Mouse (Mus musculus): Measurements from ENCODE around the gene Mtmr4.

Mtmr4 gene

DNA sequence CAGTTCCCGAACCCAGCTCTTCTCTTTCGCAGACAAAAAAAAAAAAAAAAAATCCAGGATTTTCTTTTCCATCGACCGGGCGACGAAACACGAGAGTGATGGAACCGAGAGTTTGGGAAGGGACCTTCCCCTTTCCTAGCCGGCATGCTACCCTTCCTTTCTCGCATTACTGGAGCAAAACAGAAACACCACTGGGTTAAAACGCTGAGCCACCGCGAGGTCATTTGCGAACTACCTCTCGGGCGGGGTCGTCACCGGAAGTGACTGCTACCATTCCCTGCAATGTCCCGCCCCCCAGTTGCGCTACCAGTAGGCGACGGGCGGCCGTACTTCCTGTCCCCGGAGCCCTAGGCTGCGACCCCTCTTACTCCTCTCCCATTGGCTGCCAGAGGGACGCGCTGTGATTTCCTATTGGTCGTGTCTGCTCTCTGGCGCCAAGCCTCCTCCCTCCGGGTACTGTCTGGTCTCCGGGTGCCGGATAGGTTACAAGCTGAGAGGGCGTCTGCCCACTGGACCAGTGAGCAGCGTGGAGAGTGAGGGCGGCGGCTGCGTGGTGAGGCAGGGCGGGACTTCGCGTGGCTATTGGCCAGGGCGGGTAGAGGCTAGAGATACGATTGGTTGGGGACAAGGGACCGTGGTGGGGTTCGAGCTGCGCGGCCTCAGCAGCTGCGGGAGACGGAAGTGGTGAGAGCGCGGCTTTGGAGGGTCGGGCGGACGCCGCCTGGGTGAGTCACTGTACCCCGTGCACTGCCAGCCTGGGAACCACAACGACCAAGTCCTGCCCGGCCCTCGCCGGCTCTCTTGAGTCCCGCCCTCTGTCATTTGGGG is at the start of gene Mtmr4:
TSS of gene Mtmr4 (plus strand) at position 637 of the 828 bp plus-strand sequence.
- peak; percentile 100 for DNase-seq

DNA sequence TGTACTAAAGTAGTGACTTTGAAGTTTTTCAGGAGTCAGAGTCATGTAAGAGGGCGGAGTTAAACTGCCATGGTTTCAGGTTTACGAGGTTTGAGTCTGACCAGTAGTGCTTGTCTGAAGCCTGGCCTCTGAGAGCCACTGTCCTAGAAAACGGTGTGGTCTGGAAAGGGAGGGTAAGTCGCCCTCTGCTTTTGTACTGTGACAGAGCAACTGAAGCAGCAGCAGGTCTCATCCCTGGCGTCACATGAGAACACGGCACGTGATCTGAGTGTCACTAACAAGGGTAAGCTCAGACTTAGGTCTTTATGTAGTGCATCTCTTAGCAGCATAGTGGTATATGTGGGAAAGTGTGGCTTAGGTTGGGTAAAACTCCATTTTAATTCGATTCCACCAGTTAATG is 49.7 kb upstream of the Mtmr4 start:
- no peak for DNase-seq

DNA sequence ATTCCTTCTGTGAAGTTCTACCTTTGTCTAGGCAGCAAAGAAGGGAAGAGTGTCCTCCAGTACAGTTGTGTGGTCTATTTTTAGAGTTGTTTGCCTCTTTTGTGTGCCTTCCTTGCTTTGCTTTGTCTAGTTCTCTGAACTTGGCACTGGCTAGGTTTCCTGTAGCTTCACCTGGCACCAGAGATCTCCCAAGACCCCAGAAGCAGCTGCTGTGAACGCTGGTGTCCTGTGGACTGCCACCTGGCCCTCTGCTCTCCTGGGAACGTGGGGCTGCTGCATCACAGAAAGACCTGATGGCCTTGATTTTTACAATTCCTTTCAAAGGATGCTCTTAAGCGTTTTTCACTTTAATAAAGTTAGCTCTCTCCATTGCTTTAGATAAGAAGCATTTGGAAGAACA is 49.1 kb upstream of the Mtmr4 start:
- no peak for DNase-seq

DNA sequence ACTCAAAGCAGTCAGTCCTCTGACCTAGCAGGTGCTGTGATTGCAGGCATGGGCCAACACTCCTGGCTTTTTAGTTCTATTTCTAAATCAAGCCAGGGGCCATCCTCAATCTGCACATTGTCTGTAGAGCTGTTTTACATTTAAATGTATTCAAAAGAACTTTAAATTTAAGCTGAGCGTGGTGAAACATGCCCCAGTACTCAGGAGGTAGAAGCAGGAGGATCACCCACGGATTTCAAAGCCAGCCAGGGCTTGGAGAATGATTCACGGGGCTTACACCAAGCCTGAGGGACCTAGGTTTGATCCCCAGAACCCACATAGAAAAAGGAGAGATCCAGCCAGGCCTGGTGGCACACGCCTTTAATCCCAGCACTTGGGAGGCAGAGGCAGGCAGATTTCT is 38.6 kb upstream of the Mtmr4 start:
- no peak for DNase-seq

DNA sequence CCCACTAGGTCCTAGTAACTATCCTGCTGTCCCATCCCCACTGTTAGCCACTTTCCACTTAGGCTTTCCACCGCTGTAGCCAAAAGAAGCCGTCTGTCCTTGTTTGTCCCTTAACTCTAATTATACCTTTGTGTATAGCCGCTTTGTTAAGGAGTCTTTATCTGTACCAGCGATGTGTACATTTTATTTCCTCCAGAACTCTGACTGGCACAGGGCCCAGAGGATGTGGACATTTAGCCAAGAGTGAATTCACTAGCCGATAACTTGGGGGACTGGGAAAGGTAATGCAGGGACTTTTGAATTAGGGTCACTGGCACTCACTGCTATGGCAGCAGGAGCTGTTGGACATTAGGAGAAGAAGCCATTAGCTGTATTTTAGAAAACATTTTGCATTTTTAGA is 37.6 kb upstream of the Mtmr4 start:
- no peak for DNase-seq

DNA sequence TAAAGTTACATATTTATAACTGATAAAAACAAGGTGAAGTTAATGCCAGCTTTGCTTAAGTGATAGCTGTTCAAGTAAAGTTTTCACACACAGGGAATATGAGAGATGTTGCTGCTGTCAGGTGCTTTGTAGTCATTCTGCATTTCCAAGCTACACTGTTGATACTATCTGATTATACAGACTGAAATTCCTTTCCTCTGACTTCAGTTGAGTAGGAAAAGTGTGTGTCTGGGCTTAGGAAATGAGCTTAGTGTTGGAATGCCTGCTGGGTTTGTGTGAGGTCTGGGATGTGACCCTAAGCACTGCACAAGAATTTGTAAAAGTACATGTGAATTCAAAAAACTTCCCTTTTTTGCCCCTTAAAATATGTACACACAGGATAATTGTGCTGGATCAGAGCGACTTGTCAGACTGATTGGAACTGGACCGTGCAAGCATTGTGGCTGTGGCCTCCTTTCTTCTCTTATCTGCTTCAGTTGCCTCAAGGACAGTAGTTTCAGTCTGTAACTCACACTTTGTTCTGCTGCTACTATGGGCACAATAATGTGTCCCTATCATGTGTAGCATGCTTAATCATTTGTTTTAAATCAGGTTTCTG is 36.8 kb upstream of the Mtmr4 start:
- DNase-seq, result no peak

DNA sequence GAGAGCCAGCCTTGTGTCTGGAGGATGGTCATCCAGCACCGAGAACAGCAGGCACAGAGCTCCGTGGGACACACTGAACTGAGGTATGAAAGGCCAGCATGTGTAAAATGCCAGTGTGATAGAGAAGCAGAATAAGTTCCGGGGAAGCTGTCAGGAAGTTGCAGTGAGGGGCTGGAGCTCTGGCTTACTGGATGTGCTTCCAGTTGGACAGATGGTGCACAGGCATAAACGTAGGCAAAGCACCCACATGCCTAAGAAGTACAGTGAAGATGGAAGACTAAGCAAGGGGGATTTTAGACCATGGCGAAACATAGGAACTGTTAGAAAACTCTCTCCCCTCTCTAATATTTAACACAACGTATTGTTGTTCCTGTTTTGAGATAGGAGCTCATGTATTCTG is 30.8 kb upstream of the Mtmr4 start:
- DNase-seq, result no peak

DNA sequence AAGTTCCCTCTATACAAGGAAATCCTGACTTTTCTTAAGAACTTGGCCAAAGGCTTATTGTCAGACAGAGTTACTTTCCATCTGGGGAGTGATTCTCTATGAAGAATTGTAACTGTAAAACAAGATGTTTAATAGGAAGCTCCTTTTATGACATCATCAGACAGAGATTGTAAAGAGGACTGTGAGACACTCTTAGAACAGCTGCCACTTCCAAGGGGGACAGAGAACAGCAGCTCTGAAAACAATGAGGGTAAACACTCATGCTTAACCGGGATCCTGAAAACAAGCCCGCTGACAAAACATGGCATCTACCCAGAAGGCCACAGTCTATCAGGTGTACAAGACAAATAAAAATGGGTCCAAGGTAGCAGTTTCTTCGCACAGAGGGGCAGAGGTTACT is 25.5 kb upstream of the Mtmr4 start, which contains the start of gene Gm11492:
TSS of gene Gm11492 (plus strand) at position 153 of the 400 bp plus-strand sequence.
- no peak for DNase-seq

DNA sequence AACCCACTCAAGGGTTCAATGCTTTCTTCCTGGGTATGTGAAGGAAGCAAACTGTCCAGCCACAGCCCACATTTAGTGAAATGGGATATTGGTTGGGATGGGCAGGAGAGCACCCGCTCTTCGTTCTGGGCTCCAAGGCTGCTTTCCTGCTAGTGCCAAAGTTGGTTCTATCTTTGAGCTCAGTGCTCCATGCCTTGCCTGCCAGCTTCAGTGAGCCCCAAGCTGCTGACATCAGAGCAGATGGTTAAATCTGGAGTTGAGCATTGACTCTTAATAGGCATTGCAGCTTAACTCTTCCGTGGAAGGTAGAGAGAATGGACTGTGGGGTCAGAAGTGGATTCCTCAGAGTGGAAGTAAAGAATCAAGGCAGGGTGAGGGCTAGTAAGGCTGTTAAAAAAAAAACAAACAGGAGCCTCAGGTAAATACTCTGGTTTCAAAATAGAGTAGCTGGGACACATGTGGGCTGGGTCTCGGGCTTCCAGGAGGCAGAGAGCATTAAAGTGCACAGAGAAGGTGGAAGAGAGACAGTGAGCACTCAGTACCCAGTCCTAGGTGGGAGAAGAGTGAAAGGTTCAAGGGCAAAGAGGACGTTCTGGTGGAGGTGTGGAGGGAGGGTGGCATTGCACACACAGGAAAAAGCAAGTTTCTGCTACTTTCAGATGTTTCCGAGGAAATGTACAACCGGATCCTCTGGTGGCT is 23.6 kb upstream of the Mtmr4 start, which contains the start of gene Sept4:
TSS of gene Sept4 (plus strand) at position 649 of the 699 bp plus-strand sequence.
- DNase-seq, result no peak

DNA sequence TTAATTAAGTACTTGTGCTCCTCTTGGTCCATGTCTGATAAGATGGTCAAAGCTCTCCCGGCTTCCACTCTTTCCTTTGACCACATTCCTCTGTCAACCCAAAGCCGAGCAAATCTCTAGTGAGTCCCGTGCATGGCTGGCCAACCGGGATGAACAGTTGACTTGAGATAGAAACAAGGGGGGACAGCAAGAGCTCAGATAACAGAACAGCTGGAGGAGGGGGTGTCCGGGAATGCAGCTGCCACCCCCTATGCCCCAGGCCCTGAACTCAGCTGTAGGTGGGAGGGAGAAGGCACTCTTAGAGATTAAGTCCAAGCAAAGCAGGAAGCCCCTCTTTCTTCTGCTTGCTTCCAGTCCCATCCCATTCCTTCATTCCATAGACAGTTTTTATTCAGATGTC is 21.2 kb upstream of the Mtmr4 start:
- no peak for DNase-seq

DNA sequence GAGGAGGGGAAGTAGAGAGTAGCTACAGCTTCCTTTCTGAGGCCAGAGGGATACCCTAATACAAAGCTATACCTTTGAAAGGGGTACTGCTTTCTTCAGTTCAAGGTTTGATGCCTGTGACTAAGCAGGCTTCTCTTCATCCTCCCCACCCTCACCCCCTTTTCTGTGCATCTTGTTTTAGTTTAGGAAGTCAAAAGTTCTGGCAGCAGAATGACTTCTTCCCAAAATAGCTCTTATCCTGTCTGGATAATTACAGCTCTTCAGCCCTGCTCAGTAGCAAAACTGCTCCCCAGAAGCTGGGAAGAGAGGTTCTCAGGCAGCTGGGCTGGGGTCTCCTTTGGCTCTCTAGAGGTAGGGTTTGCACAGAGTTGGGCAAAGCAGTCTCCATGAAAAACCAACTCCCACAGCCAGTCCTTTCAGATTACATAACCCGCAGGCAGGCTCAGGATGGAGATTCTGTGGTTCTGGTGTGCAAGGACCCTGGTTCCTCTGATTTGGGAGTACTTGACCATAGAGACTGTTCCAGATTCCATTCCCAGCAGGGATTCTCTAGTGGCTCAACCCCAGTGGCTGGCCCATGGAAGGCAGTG is 20.5 kb upstream of the Mtmr4 start:
- no peak for DNase-seq

DNA sequence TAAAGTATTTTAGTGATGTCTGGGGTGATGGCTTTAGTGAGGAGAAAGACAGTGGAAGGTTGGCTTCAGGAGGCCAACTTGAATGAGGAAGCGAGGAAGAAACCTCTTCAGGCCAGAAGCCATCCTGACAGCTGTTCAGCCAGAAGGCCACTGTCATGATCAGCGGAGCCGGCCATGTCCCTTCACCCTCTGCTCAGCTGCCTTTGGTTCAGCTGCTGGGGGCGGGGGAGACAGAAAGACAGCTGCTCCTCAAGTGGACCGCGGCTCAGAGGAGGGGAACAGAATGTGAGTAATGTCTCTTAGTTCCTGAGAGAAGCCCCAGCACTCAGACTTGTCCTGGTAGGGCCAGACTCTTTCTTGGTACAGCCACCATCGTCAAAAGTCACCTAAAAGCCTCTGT is 18.2 kb upstream of the Mtmr4 start:
- no peak for DNase-seq

DNA sequence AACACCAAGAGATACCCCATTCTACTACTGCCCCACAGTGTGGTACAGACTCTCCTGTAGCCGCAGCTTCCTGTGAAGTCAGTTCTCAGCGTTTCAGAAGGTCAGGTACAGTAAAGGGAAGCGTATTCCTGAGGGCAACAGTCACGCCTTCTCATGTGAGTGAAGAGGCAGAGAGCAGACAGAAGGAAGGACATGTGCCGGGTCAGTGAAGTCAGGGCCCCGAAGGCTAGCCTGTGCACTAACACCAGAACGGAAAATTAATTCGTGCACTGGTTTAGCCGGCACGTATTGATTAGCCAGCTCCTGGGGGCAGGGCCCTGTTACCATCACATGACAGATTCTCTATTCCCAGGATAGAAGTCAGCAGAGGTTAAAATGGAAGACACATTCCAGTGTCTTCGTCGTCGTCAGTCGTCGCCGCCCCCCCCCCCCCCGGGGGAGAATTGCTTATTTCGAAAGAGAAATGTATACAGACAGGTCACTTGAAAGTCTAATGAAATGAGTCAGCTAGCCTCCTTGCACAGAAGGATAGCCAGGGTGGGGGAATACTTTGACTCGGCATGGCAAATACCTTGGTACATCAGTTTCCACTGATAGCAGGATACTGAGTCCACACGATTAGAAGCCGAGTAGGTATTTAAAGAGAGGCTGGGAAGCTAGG is 17.3 kb upstream of the Mtmr4 start:
- no peak for DNase-seq

DNA sequence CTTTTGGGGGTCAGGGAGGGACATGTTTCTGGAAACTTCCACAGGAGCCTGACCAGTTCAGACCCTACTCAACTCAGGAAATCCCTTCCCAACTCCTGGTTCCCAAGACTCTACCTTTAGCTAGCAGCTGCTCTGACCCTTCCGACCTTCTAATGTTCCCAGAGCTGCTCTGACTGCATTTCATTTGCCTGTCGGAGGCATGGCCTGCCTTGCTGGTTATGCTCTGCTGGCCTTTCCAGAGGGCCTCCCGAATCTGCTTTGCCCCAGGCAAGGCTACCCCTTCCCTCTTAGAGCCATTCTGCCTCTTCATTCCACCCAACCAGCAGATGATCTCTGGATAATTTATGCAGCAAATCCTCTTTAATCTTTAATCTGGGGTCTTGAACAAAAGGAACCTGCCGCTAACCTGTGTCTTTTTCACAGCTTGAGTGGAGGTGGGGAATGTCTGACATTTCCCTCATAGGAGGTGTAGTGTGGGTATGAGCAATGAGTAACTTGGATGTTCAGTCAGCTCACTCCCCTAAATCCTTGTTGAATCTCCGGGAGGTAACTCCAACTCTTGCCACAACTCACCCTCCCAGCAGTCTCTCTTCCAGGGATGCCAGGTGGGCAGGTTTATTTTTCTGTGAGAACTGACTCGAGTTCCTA is 14.2 kb upstream of the Mtmr4 start:
- peak; percentile 67 for DNase-seq

DNA sequence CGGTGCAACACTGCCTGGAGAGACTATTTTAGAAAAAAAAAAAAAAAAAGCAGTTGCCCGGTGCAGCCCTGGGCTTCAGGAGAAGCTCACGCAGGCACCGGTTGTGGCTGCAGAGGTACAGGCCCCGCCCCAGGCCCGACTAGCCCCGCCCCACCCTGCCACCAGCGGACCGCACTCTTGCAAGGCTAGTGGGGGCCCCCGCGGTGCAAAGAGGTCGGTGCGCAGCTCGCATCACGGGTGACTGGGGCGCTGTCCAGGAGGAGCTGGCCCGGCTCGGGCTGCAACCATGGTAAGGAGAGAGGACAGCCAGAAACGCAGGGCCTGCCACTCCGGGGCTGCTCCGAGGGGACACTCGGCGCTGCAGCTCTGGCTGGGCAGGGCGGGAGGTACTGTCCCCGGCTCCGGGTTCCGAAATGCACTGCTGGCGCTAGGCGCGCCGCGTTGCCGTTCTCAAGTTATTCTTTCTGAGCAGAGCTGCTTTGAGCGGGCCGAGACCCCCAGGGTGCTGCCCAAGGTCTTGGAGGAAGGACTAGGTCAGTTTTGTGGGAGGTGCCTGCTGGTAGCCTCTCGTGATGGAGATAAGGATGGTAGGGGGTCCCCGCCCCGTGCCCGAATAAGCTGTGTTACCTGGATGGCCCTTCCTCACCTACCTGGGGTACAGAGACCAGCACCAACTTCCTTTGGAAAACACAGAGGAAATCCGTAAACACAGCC is 13.6 kb upstream of the Mtmr4 start:
- DNase-seq, result peak; percentile 85

DNA sequence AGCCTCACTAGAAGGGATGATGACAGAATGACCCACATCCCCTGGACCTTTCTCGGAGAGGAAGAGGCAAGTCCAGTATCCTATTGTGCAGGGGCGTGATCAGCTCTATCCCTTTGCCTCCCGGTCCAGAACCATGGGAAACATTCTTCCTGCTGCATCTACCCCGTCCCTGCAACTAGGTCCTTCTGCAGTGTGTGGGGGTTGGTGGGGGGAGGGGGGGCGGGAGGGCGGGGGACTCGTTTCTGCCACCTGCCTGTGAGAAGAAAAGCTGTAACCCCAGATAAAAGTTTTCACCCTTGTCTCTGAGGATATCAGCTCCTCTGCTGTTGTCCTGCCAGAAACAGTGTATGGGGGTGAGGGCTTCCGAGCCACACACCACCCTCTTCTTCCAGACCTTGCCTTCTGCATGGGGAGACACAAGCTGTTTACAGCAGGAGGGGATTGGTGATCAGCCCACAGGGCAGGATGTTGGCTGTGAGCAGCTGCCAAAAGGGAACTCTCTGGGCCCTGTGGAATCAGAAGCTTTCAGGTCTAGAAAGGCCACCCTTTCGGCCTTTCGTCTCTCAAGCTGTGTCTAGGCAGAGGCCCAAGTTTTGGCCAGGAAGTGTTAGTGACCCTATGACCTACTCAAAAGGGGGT is 12.9 kb upstream of the Mtmr4 start:
- peak; percentile 68 for DNase-seq

DNA sequence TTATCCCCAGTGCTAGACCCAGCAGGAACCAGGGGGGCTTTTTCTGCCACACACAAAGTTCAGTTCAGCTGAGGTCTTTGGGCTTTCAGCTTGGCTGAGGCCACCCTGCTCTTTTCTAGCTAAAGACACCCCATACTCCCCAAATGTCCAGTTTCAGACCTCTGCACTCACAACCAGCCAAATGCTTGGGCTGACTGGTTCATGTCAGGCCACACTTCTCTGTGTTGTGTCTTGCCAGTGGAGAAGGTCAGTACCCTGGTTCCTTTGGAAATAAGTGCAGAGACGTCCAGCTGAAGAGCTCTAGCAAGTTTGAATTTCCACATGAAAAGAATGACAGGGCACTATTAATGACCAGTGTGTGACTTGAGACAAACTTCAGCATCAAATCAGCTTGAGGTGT is 12.2 kb upstream of the Mtmr4 start:
- DNase-seq, result no peak

DNA sequence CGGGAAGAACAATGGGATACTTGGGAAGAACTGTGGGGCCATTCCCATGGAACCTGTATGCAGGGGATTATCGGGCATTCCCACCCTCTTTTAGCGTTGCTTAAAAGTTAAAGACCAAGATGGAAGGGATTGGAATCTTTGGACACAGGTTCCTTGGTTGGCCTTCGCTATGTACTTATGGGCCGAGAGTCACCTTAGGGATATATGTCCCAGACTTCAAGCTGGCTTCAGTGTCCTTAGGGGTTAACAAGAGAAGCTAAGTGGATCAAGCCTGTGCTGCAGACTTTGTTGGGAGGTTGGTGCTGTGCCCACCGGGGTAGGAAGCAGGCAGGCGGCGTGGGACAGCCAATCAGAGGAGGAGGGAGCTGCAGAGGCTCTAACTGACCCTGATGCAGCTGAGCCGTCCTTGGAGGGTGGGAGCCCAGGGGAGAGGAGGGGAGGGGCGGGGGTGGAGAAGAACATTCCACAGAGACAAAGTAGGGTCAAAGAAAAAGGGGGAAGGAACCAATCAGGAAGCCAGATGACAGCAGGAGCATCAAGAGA is 11.3 kb upstream of the Mtmr4 start:
- DNase-seq, result no peak

DNA sequence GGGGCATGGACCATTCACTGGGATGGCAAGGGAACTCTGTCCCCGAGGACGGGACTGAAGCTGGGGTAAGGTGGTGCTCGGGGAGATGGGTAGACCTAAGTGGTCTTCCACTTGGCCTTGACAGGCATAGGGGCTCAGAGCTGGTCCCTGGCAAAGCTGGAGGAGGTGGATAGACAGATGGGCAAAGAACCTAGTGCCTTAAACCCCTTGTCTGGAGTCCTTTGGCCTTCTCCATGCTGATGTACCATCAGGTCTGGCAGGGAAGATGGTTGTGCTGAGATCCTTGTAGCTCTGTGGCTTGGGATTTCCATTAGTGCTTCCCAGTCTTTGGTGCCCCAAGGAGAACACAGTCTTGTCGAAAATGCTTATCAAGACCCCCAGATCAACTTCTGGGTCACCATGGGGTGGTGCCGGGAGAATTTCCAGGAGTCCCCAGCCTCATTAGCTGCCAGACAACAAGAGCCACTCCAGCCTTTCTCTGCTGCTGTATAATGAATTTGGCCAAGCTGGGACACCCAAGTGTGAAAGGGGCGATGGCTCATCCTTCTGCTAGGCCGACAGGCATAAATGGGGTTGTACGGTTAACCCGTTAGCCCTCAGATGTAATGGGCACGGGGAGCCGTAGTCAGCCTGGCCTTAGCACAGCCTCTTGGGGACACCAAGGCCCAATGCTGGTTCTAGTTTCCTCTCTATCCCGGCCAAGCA is 10.6 kb upstream of the Mtmr4 start:
- DNase-seq, result no peak

Measured in kidney, postnatal 14 days (tissue).